35 mouse cellular contexts compared by ENCODE assay signal in genomic region chr14:56613212-56613611, GRCm38 (mm10).
"Had no signal": no experiment of that assay in that cellular context is flagged by ENCODE, and none has a peak within 500 bp of the region (broad histone marks: within the 10 kb centered on the region; RNA-seq: fewer than 3 reads in every experiment).

No protein-coding gene starts in this region.

- H3K9me3 ChIP-seq: heart, embryonic 10.5 days; heart, embryonic 12.5 days; heart, embryonic 15.5 days; hindbrain, embryonic 10.5 days; hindbrain, embryonic 12.5 days; hindbrain, embryonic 13.5 days; hindbrain, embryonic 15.5 days; intestine, embryonic 15.5 days; kidney, embryonic 15.5 days had no signal

- H3K4me2 ChIP-seq: heart, embryonic 11.5 days; heart, embryonic 12.5 days; heart, embryonic 13.5 days; heart, embryonic 15.5 days; hindbrain, embryonic 12.5 days; hindbrain, embryonic 13.5 days; hindbrain, embryonic 14.5 days; hindbrain, embryonic 15.5 days; intestine, embryonic 15.5 days; kidney, embryonic 15.5 days had no signal

- ATAC-seq: hindbrain, embryonic 16.5 days; hindbrain, postnatal 0 days; inflammation-experienced regulatory T-cells, adult 6 months; intestine, embryonic 15.5 days; intestine, embryonic 16.5 days; intestine, postnatal 0 days had no signal

- H3K9ac ChIP-seq: heart, embryonic 12.5 days; heart, embryonic 13.5 days; heart, embryonic 15.5 days; hindbrain, embryonic 12.5 days; hindbrain, embryonic 13.5 days; hindbrain, embryonic 14.5 days; hindbrain, embryonic 15.5 days; intestine, embryonic 15.5 days; kidney, embryonic 15.5 days had no signal

- H3K4me1 ChIP-seq: heart, embryonic 10.5 days; heart, embryonic 12.5 days; heart, embryonic 13.5 days; heart, embryonic 15.5 days; hindbrain, embryonic 10.5 days; hindbrain, embryonic 12.5 days; hindbrain, embryonic 13.5 days; hindbrain, embryonic 15.5 days; intestine, embryonic 15.5 days; kidney, embryonic 15.5 days had no signal

- H3K27ac ChIP-seq: heart, embryonic 10.5 days; heart, embryonic 13.5 days; heart, embryonic 15.5 days; hindbrain, embryonic 10.5 days; hindbrain, embryonic 12.5 days; hindbrain, embryonic 13.5 days; hindbrain, embryonic 14.5 days; hindbrain, embryonic 15.5 days; hindbrain, postnatal 0 days; intestine, embryonic 15.5 days; kidney, embryonic 15.5 days; kidney, postnatal 0 days; layer of hippocampus, adult 2 months had no signal

- H3K36me3 ChIP-seq: hindbrain, embryonic 12.5 days; hindbrain, embryonic 13.5 days; hindbrain, embryonic 15.5 days; intestine, embryonic 15.5 days had no signal

- DNase-seq: heart, postnatal 10 days; heart, postnatal 14 days; heart, postnatal 36 days; heart, postnatal 4 days; kidney, adult 11 months; kidney, adult 18-20 months; kidney, adult 2 months; kidney, adult 8-10 months; kidney, adult 9 months; kidney, postnatal 10 days; kidney, postnatal 14 days; kidney, postnatal 25 days; kidney, postnatal 36 days; kidney, postnatal 4 days; layer of hippocampus, adult 9-11 months; layer of hippocampus, postnatal 36 days had no signal

- H3K4me3 ChIP-seq: heart, embryonic 10.5 days; heart, embryonic 12.5 days; heart, embryonic 13.5 days; heart, embryonic 15.5 days; hindbrain, embryonic 10.5 days; hindbrain, embryonic 12.5 days; hindbrain, embryonic 13.5 days; hindbrain, embryonic 15.5 days; intestine, embryonic 15.5 days; kidney, embryonic 15.5 days; layer of hippocampus, adult 2 months had no signal

- H3K27me3 ChIP-seq: heart, embryonic 12.5 days; heart, embryonic 13.5 days; heart, embryonic 15.5 days; hindbrain, embryonic 12.5 days; hindbrain, embryonic 13.5 days; hindbrain, embryonic 15.5 days; intestine, embryonic 15.5 days; kidney, embryonic 15.5 days had no signal
